Mouse (Mus musculus) liver, embryonic 12.5 days (tissue): Measurements from ENCODE around the gene Ppp1r21. TPM values are rescaled to one million over a fixed set of nuclear protein-coding genes. Genes with fewer than 3 reads are reported as not detected.

Experiments
- ATAC-seq: fragments of 200-750 bp; cut with Nextera tagmentation; 2 replicates; pipeline ENCODE4 v1.8.0; 2017; ENCODE audit warnings: moderate number of reproducible peaks, mild to moderate bottlenecking, moderate library complexity
- H3K27ac ChIP-seq: fragments of 300-500 bp; sonication (generic); 2 replicates; pipeline ENCODE4 v1.5.1; 2016; ENCODE audit warnings: mild to moderate bottlenecking
- H3K27me3 ChIP-seq: fragments of 300-500 bp; sonication (generic); replicated peaks from 2 replicates; pipeline ENCODE4 v1.6.1; 2016; ENCODE audit warnings: mild to moderate bottlenecking, moderate library complexity
- H3K36me3 ChIP-seq: fragments of 300-500 bp; sonication (generic); 2 replicates; pipeline ENCODE4 v1.6.1; 2016; ENCODE audit warnings: mild to moderate bottlenecking, moderate library complexity
- H3K4me1 ChIP-seq: fragments of 300-500 bp; sonication (generic); 2 replicates; pipeline ENCODE4 v1.6.1; 2016
- H3K4me2 ChIP-seq: fragments of 300-500 bp; sonication (generic); 2 replicates; pipeline ENCODE4 v1.6.1; 2016; ENCODE audit warnings: mild to moderate bottlenecking, moderate library complexity
- H3K4me3 ChIP-seq: fragments of 300-500 bp; sonication (generic); 2 replicates; pipeline ENCODE4 v1.5.1; 2016; ENCODE audit warnings: mild to moderate bottlenecking, moderate library complexity
- H3K9ac ChIP-seq: fragments of 300-500 bp; sonication (generic); 2 replicates; pipeline ENCODE4 v1.6.1; 2016; ENCODE audit warnings: mild to moderate bottlenecking, moderate library complexity
- H3K9me3 ChIP-seq: fragments of 300-500 bp; sonication (generic); replicated peaks from 2 replicates; pipeline ENCODE4 v1.6.1; 2016; ENCODE audit warnings: mild to moderate bottlenecking, moderate library complexity
- WGBS: fragments of 180-500 bp; shearing (Covaris S2); methylation state at CpG from one replicate; pipeline ENCODE4 v1.1.7; 2016; ENCODE audit not compliant: insufficient replicate concordance; 5-methylcytosine and 5-hydroxymethylcytosine counted together
- polyA plus RNA-seq: library from polyadenylated mRNA; unstranded; fragments of >200 nt; fragmentation: Nextera tagmentation; extraction: Ambion mirVana; gene quantifications from 2 replicates; pipeline ENCODE4 v1.2.1, GENCODE M21; 2016

Ppp1r21 gene
- polyA plus RNA-seq, 1 experiment from 2014 or later: 8.8 TPM

DNA sequence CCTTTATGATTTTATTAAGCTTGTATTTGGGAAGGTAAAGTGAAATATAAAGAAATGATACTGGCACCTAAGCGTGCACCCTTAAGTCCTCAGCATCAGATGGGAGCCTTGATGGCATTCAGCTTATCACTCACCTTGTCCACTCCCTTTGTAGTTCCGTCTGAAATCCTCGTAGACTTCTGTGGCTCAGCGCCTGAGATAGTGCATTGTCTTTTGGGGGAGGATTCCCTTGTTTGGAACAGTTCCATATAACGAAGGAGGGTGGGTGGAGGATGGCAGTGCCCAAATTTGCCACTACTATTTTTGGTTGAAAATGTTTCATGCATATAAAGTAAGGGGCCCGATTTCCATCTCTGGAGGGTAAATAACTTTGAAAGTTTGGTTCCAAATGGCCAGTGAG, 1.3 kb downstream of the Ppp1r21 start:
- Histone ChIP-seq H3K36me3 (no peaks in the 10 kb centered on the region), H3K27ac (no peak overlapping the region), H3K9ac (no peak overlapping the region), H3K4me1 (peaks cover 22% of the 10 kb centered on the region), H3K4me2 (peak overlapping the region; percentile 95), H3K9me3 (no peaks in the 10 kb centered on the region), H3K27me3 (no peaks in the 10 kb centered on the region), H3K4me3 (no peak overlapping the region)
- WGBS: 48% methylated on average over 6 of the region's 6 CpGs
- no peak for ATAC-seq

DNA sequence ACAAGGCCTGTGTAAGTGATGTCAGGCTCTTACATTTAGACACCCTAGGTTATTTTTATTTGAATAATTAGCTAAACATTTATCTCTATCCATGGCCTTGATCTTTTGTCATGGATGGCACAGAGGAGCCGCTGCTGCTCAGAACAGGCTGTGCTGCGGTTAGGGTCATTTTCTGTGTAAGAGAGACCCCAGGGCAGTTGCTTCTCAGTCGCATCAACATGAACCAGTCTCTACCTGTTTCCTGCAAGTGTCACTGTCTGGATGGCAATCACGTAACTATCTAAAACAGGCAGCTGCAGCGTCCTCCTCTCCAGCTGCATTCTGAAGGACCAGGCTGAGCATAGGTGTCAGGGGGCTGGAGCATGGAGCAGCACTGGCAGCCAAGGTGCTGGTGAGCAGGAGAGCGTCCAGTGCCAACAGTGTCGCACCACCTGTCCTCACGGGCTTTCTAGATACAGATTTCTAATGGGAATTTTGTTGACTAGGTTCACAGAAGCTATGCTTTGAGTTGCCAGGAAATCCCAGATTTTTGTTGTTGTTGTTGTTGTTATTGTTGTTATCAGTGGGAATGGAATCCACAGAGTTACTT, 8.0 kb downstream of the Ppp1r21 start:
- Histone ChIP-seq H3K27me3 (no peaks in the 10 kb centered on the region), H3K4me1 (peaks cover 48% of the 10 kb centered on the region), H3K9me3 (no peaks in the 10 kb centered on the region), H3K9ac (no peak overlapping the region), H3K27ac (no peak overlapping the region), H3K4me3 (no peak overlapping the region), H3K4me2 (no peak overlapping the region), H3K36me3 (no peaks in the 10 kb centered on the region)
- no peak for ATAC-seq
- WGBS: 73% methylated on average over 8 of the region's 8 CpGs

- Histone ChIP-seq H3K36me3 (peaks cover 15% of the 10 kb centered on the region), H3K4me2 (no peak overlapping the region), H3K9ac (no peak overlapping the region), H3K4me1 (peaks cover 36% of the 10 kb centered on the region), H3K4me3 (no peak overlapping the region), H3K9me3 (no peaks in the 10 kb centered on the region), H3K27me3 (no peaks in the 10 kb centered on the region), H3K27ac (peak overlapping the region; percentile 55; the same call in 1 of the 2 replicates)
- peak; percentile 68 for ATAC-seq
- 67% methylated on average over 15 of the region's 15 CpGs for WGBS
Measured at GRCm38 (mm10) chr17:88542771-88543416, 13.0 kb downstream of the Ppp1r21 start.

DNA sequence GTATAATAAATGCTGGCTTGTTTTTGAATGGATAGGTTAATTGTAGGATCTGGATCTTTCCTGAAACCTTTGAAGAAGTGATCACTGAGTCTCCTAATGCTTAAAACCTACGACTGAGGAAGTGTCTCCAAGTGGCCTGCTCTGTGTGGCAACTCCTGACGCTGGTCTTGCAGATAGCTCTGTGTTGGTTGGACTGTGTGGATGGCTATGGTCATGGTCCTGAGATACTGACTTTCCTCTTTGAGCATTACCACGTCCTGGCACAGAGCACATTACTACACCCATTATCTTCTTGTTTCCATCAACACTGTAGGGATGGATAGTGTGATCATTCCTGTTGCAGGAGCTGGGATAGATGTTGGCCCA, 13.5 kb downstream of the Ppp1r21 start:
- no peak overlapping the region for H3K4me3 ChIP-seq
- H3K27ac ChIP-seq: peak overlapping the region; percentile 55; the same call in 1 of the 2 replicates
- H3K9me3 ChIP-seq: no peaks in the 10 kb centered on the region
- no peaks in the 10 kb centered on the region for H3K27me3 ChIP-seq
- no peak overlapping the region for H3K9ac ChIP-seq
- H3K36me3 ChIP-seq: peaks cover 15% of the 10 kb centered on the region
- no peak overlapping the region for H3K4me2 ChIP-seq
- peaks cover 32% of the 10 kb centered on the region for H3K4me1 ChIP-seq
- 62% methylated on average over 3 of the region's 3 CpGs for WGBS
- ATAC-seq: 0 out of 2 replicates have a peak, but pooled peaks have one; percentile 33

- Histone ChIP-seq H3K27me3 (no peaks in the 10 kb centered on the region), H3K27ac (no peak overlapping the region), H3K36me3 (peaks cover 28% of the 10 kb centered on the region), H3K4me3 (no peak overlapping the region), H3K4me2 (no peak overlapping the region), H3K9me3 (no peaks in the 10 kb centered on the region), H3K4me1 (peaks cover 27% of the 10 kb centered on the region), H3K9ac (no peak overlapping the region)
- no peak for ATAC-seq
- 78% methylated on average over 15 of the region's 15 CpGs for WGBS
Measured at GRCm38 (mm10) chr17:88545217-88545784, 15.4 kb downstream of the Ppp1r21 start.

DNA sequence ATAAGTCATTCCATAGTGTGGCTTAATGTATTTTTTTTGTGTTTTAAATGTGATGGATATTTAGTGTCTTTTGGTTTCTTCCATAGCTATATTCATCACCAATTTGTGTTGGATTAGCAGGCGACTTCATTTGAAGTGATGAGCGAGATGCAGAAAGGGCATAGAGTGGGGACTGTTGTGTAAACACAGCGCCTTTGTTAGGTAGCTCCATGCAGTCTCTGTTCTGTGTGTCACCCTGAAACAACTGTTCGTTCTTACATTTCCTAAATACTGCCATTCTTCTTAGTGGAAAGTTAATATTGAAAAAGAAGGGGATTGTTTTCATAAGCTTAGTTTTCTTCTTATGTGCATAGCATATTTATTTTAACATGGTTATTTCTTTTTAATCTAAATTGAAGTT, 16.8 kb downstream of the Ppp1r21 start:
- WGBS: 79% methylated on average over 4 of the region's 4 CpGs
- Histone ChIP-seq H3K4me2 (no peak overlapping the region), H3K9me3 (no peaks in the 10 kb centered on the region), H3K27me3 (no peaks in the 10 kb centered on the region), H3K9ac (no peak overlapping the region), H3K4me3 (no peak overlapping the region), H3K27ac (no peak overlapping the region), H3K4me1 (peaks cover 26% of the 10 kb centered on the region), H3K36me3 (peaks cover 32% of the 10 kb centered on the region)
- no peak for ATAC-seq

DNA sequence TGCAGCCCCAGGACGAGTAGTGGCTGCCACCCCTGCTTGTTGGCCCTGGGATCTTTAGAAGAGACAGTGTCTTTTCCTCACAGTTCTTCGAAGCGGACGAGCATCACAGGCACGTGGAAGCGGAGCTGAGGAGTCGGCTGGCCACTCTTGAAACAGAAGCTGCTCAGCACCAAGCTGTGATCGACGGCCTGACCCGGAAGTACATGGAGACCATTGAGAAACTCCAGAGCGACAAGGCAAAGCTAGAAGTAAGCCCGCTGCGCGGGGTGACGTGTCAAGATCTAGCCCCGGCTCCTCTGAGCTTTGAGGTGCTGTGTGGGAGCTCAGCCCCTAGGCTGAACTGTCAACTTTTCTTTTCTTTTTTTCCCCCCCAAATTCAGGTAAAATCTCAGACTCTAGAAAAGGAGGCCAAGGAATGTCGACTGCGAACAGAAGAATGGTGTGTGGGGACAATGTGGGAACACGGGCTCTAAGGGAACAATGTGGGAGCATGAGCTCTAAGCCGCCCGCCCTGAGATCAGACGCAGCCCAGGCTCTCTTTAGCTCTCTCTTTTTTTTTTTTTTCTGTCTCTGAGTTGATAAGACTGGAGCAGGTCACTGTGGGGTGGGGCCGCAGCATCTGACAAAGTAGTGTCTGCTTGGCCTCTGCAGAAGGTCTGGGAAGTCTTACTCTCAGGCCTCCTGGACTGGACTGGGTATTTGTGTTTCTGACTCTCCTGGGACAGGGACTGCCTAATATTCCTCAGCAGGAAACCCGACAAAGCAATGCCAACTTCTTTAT, 19.7 kb downstream of the Ppp1r21 start:
- Histone ChIP-seq H3K36me3 (peaks cover 40% of the 10 kb centered on the region), H3K27ac (no peak overlapping the region), H3K4me3 (no peak overlapping the region), H3K9me3 (no peaks in the 10 kb centered on the region), H3K27me3 (no peaks in the 10 kb centered on the region), H3K4me1 (peaks cover 40% of the 10 kb centered on the region), H3K9ac (no peak overlapping the region), H3K4me2 (peak overlapping the region; percentile 12)
- ATAC-seq: peak; percentile 80
- 67% methylated on average over 24 of the region's 24 CpGs for WGBS

DNA sequence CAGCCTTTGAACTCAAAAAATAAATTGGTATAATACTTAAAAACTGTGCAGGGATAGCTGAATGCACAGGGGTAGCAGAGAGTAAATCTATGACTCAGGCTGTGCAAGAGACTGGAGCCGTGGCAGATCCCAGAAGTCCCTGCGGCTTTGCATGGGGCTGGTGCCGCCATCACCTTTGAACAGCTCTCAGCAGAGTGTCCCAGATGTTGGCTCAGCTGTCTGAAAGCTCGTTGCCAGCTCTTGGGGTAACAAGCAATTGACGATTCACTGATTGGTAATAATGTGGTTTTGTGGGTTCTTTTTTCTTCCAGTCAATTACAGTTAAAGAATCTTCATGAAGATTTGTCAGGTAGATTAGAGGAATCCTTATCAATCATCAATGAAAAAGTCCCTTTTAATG, 20.4 kb downstream of the Ppp1r21 start:
- 72% methylated on average over 5 of the region's 5 CpGs for WGBS
- no peaks in the 10 kb centered on the region for H3K9me3 ChIP-seq
- no peak for ATAC-seq

DNA sequence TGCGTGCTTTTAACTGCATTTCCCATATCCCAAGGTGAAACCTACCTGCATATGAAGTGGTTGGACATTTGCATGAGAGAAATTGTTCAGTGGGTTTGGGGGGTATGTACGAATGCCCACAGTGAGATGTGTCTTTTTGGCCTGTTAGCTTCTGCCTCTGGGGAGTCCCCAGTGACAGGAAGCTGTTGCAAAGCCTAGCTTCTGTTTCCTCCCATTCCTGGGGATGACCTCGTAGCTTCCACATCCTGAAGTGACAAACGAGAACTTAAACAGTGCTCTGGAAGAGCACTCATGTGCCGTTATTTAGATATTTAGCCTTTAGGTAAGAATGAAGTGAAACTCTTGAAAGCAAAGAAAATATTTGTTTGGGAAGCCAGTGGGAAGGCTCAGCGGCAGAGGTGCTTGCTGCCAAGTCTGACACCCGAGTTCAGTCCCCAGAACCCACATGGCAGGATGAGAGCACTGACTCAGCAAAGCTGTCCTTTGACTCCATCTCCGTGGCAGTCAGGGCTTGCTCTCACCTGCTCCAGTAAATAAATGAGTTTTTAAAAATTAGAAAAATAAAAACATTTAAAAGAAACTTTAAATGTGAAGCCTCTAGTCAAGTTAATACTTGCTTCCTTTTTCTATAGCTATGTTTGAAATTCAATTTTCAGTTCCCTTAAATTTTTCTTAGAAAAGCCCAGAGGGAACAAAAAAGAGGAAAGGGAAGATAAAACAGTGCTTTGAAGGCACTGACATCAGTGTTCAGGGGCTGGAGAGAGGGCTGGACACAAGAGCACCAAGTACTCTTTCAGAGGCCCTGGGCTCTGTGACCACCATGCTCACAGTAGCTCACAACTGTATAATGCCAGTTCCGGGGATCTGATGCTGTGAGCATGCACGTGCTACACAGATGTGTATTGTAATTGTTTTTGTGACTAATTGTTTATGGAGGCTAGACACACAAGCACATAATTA, 21.3 kb downstream of the Ppp1r21 start:
- H3K4me2 ChIP-seq: no peak overlapping the region
- ATAC-seq: no peak
- H3K4me3 ChIP-seq: no peak overlapping the region
- H3K4me1 ChIP-seq: peaks cover 40% of the 10 kb centered on the region
- 38% methylated on average over 10 of the region's 10 CpGs for WGBS
- 0 out of 2 replicates have a peak overlapping the region, but pooled peaks have one; percentile 7 for H3K27ac ChIP-seq
- no peaks in the 10 kb centered on the region for H3K27me3 ChIP-seq
- H3K36me3 ChIP-seq: peaks cover 50% of the 10 kb centered on the region
- no peaks in the 10 kb centered on the region for H3K9me3 ChIP-seq
- no peak overlapping the region for H3K9ac ChIP-seq

More for the DNA sequence above, 20.4 kb downstream of the Ppp1r21 start:
- Histone ChIP-seq H3K27me3 (no peaks in the 10 kb centered on the region), H3K4me2 (no peak overlapping the region), H3K4me1 (peaks cover 40% of the 10 kb centered on the region), H3K27ac (no peak overlapping the region), H3K36me3 (peaks cover 46% of the 10 kb centered on the region), H3K4me3 (no peak overlapping the region), H3K9ac (no peak overlapping the region)

- Histone ChIP-seq H3K4me3 (no peak overlapping the region), H3K4me1 (peaks cover 40% of the 10 kb centered on the region), H3K27ac (0 out of 2 replicates have a peak overlapping the region, but pooled peaks have one; percentile 20), H3K9me3 (no peaks in the 10 kb centered on the region), H3K36me3 (peaks cover 54% of the 10 kb centered on the region), H3K4me2 (no peak overlapping the region), H3K27me3 (no peaks in the 10 kb centered on the region), H3K9ac (no peak overlapping the region)
- WGBS: 42% methylated on average over 6 of the region's 6 CpGs
- ATAC-seq: no peak
Measured at GRCm38 (mm10) chr17:88552556-88552955, 22.6 kb downstream of the Ppp1r21 start.

- H3K9ac ChIP-seq: no peak overlapping the region
- H3K27me3 ChIP-seq: no peaks in the 10 kb centered on the region
- WGBS: 61% methylated on average over 8 of the region's 8 CpGs
- H3K4me2 ChIP-seq: no peak overlapping the region
- H3K36me3 ChIP-seq: peaks cover 51% of the 10 kb centered on the region
- H3K4me1 ChIP-seq: peaks cover 40% of the 10 kb centered on the region
- no peak overlapping the region for H3K4me3 ChIP-seq
- no peak for ATAC-seq
- no peaks in the 10 kb centered on the region for H3K9me3 ChIP-seq
- H3K27ac ChIP-seq: no peak overlapping the region
Measured at GRCm38 (mm10) chr17:88553001-88553449, 23.1 kb downstream of the Ppp1r21 start.
